Mouse (Mus musculus) embryonic fibroblast, embryonic 13.5 days (primary cell): ENCODE measurements around the gene Phip. TPM values are rescaled to one million over a fixed set of nuclear protein-coding genes. Genes with fewer than 3 reads are reported as not detected.

Source experiments
- H3K27ac ChIP-seq: 2 replicates; pipeline ENCODE4 v1.5.1; 2012; ENCODE audit warnings: low read length, control low read depth, inconsistent platforms; ENCODE audit not compliant: insufficient read depth
- H3K4me1 ChIP-seq: 2 replicates; pipeline ENCODE4 v1.6.1; 2011; ENCODE audit warnings: low read length; ENCODE audit not compliant: control insufficient read depth, insufficient read depth
- H3K4me3 ChIP-seq: 2 replicates; pipeline ENCODE4 v1.5.1; 2011; ENCODE audit warnings: mild to moderate bottlenecking, control low read depth, low read length; ENCODE audit not compliant: insufficient read depth
- CTCF ChIP-seq: IDR thresholded peaks from 2 replicates; pipeline ENCODE4 v1.5.1; 2011; ENCODE audit warnings: mild to moderate bottlenecking, control low read depth, low read length, moderate library complexity, borderline replicate concordance; ENCODE audit not compliant: insufficient read depth
- POLR2A ChIP-seq: IDR thresholded peaks from 2 replicates; pipeline ENCODE4 v1.6.1; 2011; ENCODE audit warnings: low read depth, mild to moderate bottlenecking, control low read depth, low read length, moderate library complexity
- polyA plus RNA-seq: library from polyadenylated mRNA; stranded (reverse); fragments of >200 nt; gene quantifications from 2 replicates; pipeline ENCODE4 v1.2.4, GENCODE M21; 2011; ENCODE audit warnings: low read depth; ENCODE audit not compliant: missing spikeins, insufficient read length

The Phip gene
- 51.2 and 66.6 TPM in 2 replicates for polyA plus RNA-seq

DNA sequence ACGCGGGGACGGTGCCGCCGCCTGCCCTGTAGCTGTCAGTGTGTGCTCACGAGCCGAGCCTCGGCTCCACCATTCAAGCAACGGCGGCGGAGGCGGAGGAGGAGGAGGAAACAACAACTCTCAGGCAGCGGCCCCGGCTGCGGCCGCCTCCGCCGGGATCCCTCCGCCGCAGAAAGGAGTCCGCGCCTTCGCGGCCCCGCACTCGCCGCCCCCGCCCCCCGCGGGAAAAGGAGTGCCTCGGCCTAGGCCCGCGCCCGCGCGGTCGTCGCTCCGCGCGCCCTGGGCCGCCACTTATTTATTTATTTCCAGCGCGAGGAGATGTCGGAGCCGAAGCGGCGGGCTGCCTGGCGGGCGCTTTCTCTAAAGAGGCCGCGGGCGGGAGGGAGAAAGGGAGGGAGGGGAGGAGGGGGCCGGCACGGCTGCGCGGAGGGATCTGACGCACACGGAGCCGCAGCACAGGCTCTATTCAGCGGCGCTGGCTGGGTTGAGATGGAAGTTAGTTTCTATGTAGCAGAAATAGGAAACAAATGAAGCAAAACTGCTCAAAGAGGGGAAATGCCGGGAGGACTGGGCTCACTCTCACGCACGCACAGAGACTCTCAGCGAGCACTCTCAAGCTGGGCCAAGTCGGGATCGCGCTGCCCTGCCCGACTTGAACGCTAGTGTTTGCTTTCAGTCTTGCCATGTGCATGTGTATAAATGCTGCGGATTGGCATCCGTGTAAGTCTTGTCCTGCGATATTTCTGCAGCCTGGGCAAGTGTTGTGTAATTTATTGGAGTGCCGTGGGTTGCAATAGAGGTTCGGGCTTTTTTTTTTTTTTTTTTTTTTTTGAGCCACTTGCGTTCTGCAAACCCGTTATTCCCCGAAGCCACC lies at the start of gene Phip:
Gene Phip, minus strand, starts transcription at position 175 of the 874 bp plus-strand sequence.
- H3K4me1 ChIP-seq, result peaks cover 2% of the 10 kb centered on the region
- H3K27ac ChIP-seq, result peak within 1 kb of the TSS; percentile 99
- TF ChIP-seq CTCF (no peak), POLR2A (peak; percentile 81)
- peak within 1 kb of the TSS; percentile 97 for H3K4me3 ChIP-seq

DNA sequence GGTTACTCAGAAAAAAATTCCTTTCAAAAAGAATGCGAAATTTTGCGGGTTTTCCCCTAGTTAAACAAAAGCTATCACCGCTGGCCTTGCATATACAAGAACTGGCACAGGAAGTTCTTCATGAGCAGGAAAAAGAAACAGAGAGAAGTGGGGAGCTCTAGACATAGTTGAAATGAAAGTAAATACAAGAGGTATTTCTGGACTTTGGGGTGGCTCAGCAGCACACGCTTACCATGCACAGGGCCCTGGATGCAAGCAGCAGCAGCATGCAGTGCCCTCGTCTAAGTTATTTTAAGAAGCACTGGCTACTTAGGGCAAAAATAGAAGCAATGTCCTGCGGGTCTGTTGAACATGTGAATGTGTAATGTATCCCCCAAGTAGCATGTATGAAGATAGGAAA lies 48.4 kb upstream of the Phip start:
- no peaks in the 10 kb centered on the region for H3K4me1 ChIP-seq
- H3K27ac ChIP-seq, result no peak overlapping the region
- H3K4me3 ChIP-seq, result no peak overlapping the region
- TF ChIP-seq POLR2A (no peak), CTCF (no peak)

DNA sequence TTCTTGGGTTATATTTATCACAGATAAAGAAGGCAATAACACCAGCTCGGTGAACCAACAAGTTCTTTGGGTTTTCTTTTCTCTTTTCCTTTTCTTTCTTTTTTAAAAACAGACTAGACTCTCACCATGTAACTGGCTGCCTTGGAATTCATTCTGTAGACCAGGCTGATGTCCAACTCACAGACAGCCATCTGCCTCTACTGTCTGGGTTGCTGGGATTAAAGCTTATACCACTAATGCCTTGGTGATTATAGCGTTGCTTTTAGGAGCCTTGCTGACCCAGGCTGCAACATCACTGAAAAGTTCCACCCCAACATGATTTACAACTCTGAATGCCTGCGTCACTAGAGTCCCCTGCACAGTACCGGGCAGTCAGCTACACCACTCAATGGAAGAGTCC lies 39.2 kb upstream of the Phip start:
- no peak overlapping the region for H3K4me3 ChIP-seq
- no peak overlapping the region for H3K27ac ChIP-seq
- TF ChIP-seq CTCF, result no peak
- TF ChIP-seq POLR2A, result no peak
- H3K4me1 ChIP-seq, result no peaks in the 10 kb centered on the region

DNA sequence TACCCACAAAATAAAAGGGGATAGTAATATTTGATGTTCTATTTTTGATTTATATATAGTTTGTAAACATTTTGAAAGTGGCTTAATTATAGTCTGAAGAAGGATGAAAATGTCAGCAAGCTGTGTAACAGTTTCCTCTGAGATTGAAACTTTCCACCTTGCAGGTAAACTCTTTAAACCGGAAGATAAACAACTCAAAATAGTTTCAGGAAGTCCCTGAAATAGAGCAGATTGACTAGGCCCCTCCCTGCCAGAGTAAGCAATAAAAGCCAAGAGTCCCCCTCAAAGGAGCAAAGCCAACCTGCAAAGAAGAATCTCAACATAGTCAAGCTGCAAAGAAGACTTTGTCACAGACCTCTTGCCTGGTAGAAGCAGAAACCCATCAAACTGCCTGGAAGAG lies 33.0 kb upstream of the Phip start:
- Histone ChIP-seq H3K27ac (no peak overlapping the region), H3K4me1 (no peaks in the 10 kb centered on the region), H3K4me3 (no peak overlapping the region)
- TF ChIP-seq POLR2A (no peak), CTCF (no peak)

DNA sequence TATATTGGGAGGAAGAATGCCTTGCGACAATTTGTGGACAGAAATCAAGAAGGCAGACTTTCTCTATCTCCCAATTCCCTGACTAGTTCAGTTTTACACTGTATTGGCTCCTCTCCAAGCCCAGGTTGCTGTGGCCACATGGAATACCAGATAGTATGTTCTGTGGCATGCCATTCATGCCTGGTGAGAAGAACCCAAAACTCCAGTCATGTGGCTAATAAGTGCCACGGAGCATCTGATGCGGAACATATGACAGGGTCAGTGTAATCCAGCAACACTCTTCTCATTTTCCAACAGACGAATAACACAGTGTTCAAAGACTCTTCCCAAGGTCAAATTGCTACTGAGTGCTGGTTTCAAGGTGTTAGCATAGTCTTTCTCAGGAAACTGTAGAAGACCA lies 26.0 kb upstream of the Phip start:
- H3K27ac ChIP-seq, result no peak overlapping the region

DNA sequence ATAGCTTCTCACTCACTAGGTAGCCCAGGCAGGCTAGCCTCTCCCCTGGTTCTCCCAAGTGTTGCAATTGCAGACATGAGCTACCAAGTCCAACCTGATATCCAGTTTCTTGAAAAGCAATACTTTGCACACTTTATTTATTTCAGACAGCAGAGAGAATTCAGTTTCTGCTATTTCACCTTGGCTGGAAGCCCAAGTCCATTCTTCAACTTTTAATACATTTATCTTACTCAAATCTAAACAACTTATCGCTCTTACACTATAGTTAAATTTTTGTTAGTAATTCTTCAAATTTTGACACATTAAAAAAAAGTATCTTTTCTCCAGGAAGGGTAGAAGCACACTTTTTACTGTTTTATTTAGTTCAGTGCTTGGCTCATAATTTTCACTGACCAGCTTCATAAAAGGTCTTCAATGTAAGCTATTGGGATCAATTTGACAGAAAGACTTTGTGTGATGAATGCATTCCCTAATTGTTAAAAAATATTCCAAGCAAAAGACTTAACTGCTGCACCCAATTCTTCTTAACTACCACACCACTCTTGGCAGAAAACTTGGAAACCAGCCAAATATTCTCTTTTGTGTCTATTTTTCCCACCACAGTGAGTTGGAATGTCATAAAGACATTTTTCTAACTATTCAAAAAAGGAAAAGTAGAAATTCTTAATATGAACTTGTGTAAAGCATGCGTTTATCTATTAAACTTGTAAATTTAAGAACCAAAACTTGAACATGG lies 22.6 kb upstream of the Phip start:
- peaks cover 3% of the 10 kb centered on the region; the same call in 1 of the 2 replicates for H3K4me1 ChIP-seq
- no peak overlapping the region for H3K4me3 ChIP-seq
- H3K27ac ChIP-seq, result peak overlapping the region; percentile 43; the same call in 1 of the 2 replicates
- TF ChIP-seq CTCF (no peak), POLR2A (no peak)

More for the DNA sequence above, 26.0 kb upstream of the Phip start:
- peaks cover 3% of the 10 kb centered on the region; the same call in 1 of the 2 replicates for H3K4me1 ChIP-seq
- TF ChIP-seq POLR2A, result no peak
- no peak overlapping the region for H3K4me3 ChIP-seq

DNA sequence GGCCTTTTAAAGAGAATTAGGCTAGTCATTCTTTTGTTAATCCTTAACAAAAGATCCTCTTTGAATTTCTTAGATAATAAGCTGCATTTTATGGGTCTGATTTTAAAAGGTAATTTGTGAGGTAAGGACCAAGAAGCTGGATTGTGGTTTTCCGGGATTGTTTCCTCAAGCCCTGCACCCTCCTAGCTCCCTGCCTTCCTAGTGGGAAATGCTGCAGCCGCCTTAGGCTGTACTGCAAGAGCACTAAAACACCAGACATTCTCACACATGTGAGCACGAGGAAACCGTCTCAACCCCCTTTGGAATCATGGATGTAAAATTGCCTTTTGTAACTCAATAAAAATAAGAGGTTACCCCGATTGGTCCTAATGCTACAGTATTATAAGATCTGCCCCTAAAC lies 1.6 kb upstream of the Phip start:
- 0 out of 2 replicates have a peak overlapping the region, but pooled peaks have one; percentile 14 for H3K27ac ChIP-seq
- TF ChIP-seq POLR2A (0 out of 2 replicates have a peak, but pooled peaks have one; percentile 20), CTCF (no peak)
- H3K4me3 ChIP-seq, result no peak overlapping the region
- H3K4me1 ChIP-seq, result peaks cover 2% of the 10 kb centered on the region; the same call in 1 of the 2 replicates

DNA sequence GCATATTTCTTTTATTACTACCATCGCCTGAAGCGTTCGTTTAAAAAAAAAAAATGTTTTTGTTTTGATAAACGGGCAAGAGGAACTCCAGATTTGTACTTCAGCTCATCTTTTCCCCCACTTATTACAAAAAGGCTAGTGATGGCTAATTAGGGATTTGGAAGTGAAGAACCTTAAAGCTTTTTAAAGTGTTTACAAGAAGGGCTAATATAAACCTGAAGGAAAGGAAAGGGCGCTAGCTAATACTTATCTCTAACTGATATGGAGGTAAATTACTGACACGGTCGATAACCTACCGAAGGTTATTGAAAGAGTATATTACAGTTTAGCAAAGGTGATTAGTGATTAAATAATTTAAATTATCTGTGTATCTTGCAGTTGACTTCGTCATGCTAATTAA lies 903 bp upstream of the Phip start:
- peak overlapping the region; percentile 97 for H3K4me3 ChIP-seq

DNA sequence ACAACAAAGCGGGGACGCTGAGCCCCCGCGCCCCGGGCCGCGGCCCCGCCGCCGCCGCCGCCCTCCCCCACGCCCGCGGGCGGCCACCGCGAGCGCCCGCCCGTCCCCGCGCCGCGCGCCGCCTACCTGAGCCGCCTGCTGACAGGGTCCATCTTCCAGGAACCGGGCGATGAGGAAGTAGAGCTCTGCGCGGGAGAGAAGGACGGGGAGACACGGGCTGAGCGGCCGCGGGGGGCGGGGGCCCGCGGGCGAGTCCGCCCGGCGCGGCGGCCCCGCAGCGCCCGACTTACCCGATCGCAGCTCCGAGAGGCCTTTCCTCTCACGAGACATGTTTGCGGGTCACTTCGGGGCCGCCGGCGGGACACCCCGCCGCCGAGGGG lies 364 bp downstream of the Phip start:
- no peak for TF ChIP-seq CTCF
- TF ChIP-seq POLR2A, result no peak
- peak overlapping the region; percentile 97 for H3K4me3 ChIP-seq
- H3K27ac ChIP-seq, result peak overlapping the region; percentile 42
- H3K4me1 ChIP-seq, result peaks cover 2% of the 10 kb centered on the region

More for the DNA sequence above, 903 bp upstream of the Phip start:
- Histone ChIP-seq H3K27ac (peak overlapping the region; percentile 99), H3K4me1 (peaks cover 2% of the 10 kb centered on the region)
- no peak for TF ChIP-seq POLR2A
- TF ChIP-seq CTCF, result no peak

DNA sequence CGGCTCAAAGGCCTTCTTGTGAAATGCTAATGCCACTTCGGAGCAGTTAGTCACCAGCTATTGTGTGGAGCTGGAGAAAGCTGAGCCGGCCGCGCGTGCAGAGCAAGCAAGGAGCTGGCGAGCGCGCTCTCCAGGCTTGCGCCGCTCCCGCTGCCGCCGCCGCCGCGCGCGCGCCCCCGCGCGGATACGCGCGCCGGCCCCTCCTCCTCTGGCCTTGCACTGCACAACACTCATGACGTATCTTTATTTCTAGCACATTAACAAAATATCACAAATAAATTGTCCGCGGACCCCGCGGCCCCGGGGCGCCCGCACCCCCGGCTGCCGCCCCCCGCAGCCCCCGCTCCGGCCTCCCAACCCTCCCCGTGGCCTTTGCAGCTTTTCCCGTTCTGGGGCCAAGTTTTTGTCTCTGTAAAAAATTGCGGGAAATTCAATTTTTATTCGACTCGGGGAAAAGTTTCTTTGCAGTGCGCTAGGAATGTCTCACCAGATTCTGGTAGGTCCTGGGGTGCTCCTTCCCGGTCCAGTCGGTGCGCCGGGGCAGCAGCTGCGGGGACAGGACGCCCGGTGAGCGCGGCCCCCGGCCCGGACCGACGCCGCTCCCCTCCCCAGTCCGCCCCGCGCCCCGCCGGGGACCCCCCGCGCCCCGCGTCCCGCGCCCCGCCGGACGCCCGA lies 992 bp downstream of the Phip start:
- peak overlapping the region; percentile 99 for H3K4me3 ChIP-seq
- H3K4me1 ChIP-seq, result peaks cover 2% of the 10 kb centered on the region
- TF ChIP-seq CTCF (no peak), POLR2A (peak; percentile 42; the same call in 1 of the 2 replicates)

More for the DNA sequence above, 992 bp downstream of the Phip start:
- H3K27ac ChIP-seq, result peak overlapping the region; percentile 93; the same call in 1 of the 2 replicates
